Mouse (Mus musculus) midbrain, embryonic 15.5 days (tissue): ENCODE results near the gene Gm10719. TPM values are rescaled to one million over a fixed set of nuclear protein-coding genes. Genes with fewer than 3 reads are reported as not detected.
"Not testable (repeated sequence)": the region's sequence is repeated elsewhere in the genome, so short reads cannot be mapped to it uniquely, and the experiment has no call there.

Experiments used
- ATAC-seq: fragments of 200-750 bp; cut with Nextera tagmentation; replicated peaks from 2 replicates; pipeline ENCODE4 v1.8.0; 2017; ENCODE audit warnings: moderate TSS enrichment
- H3K27ac ChIP-seq: fragments of 300-500 bp; sonication (generic); 2 replicates; pipeline ENCODE4 v1.5.1; 2015; ENCODE audit warnings: mild to moderate bottlenecking, inconsistent platforms
- H3K27me3 ChIP-seq: fragments of 300-500 bp; sonication (generic); replicated peaks from 2 replicates; pipeline ENCODE4 v1.6.1; 2015; ENCODE audit warnings: inconsistent platforms
- H3K36me3 ChIP-seq: fragments of 300-500 bp; sonication (generic); replicated peaks from 2 replicates; pipeline ENCODE4 v1.6.1; 2015; ENCODE audit warnings: inconsistent platforms
- H3K4me1 ChIP-seq: fragments of 300-500 bp; sonication (generic); 2 replicates; pipeline ENCODE4 v1.6.1; 2015; ENCODE audit warnings: inconsistent platforms
- H3K4me2 ChIP-seq: fragments of 300-500 bp; sonication (generic); 2 replicates; pipeline ENCODE4 v1.6.1; 2015; ENCODE audit warnings: inconsistent platforms, mild to moderate bottlenecking, moderate library complexity
- H3K4me3 ChIP-seq: fragments of 300-500 bp; sonication (generic); 2 replicates; pipeline ENCODE4 v1.5.1; 2015; ENCODE audit warnings: mild to moderate bottlenecking, inconsistent platforms
- H3K9ac ChIP-seq: fragments of 300-500 bp; sonication (generic); 2 replicates; pipeline ENCODE4 v1.6.1; 2015; ENCODE audit warnings: mild to moderate bottlenecking, inconsistent platforms
- H3K9me3 ChIP-seq: fragments of 300-500 bp; sonication (generic); 2 replicates; pipeline ENCODE4 v1.6.1; 2016; ENCODE audit warnings: inconsistent platforms
- WGBS: fragments of 180-500 bp; shearing (Covaris S2); methylation state at CpG from one replicate; pipeline ENCODE4 v1.1.7; 2015; ENCODE audit warnings: mixed read lengths; 5-methylcytosine and 5-hydroxymethylcytosine counted together
- microRNA-seq: library from miRNA; unstranded; fragments of <30 nt; microRNA quantifications from one replicate; pipeline ENCODE4, GENCODE M21; 2016
- polyA plus RNA-seq: library from polyadenylated mRNA; unstranded; fragments of >200 nt; fragmentation: Nextera tagmentation; extraction: Ambion mirVana; gene quantifications from 2 replicates; pipeline ENCODE4 v1.2.1, GENCODE M21; 2015

The Gm10719 gene
- polyA plus RNA-seq, 1 experiment from 2014 or later, result 0.34 TPM

DNA sequence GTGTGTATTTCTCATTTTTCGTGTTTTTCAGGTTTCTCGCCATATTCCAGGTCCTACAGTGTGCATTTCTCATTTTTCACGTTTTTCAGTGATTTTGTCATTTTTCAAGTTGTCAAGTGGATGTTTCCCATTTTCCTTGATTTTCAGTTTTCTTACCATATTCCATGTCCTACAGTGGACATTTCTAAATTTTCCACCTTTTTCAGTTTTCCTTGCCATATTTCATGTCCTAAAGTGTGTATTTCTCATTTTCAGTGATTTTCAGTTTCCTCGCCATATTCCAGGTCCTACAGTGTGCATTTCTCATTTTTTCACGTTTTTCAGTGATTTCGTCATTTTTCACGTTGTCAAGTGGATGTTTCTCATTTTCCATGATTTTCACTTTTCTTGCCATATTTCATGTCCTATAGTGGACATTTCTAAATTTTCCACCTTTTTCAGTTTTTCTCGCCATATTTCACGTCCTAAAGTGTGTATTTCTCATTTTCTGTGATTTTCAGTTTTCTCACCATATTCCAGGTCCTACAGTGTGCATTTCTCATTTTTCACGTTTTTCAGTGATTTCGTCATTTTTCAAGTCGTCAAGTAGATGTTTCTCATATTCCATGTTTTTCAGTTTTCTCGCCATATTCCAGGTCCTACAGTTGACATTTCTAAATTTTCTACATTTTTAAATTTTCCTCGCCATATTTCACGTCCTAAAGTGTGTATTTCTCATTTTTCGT is 12.2 kb downstream of the Gm10719 start:
- H3K4me3 ChIP-seq, H3K27ac ChIP-seq, H3K4me2 ChIP-seq, ATAC-seq, H3K9me3 ChIP-seq, H3K9ac ChIP-seq, H3K4me1 ChIP-seq, H3K36me3 ChIP-seq, H3K27me3 ChIP-seq: not testable (repeated sequence)
- WGBS, result 69% methylated on average over 14 of the region's 16 CpGs

DNA sequence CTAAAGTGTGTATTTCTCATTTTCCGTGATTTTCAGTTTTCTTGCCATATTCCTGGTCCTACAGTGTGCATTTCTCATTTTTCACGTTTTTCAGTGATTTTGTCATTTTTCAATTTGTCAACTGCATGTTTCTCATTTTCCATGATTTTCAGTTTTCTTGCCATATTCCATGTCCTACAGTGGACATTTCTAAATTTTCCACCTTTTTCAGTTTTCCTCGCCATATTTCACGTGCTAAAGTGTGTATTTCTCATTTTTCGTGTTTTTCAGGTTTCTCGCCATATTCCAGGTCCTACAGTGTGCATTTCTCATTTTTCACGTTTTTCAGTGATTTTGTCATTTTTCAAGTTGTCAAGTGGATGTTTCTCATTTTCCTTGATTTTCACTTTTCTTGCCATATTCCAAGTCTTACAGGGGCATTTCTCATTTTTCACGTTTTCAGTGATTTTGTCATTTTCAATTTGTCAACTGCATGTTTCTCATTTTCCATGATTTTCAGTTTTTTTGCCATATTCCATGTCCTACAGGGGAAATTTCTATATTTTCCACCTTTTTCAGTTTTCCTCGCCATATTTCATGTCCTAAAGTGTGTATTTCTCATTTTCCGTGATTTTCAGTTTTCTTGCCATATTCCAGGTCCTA is 13.6 kb downstream of the Gm10719 start:
- ATAC-seq, H3K36me3 ChIP-seq, H3K27ac ChIP-seq, H3K4me3 ChIP-seq, H3K9ac ChIP-seq, H3K9me3 ChIP-seq, H3K27me3 ChIP-seq, H3K4me1 ChIP-seq, H3K4me2 ChIP-seq: not testable (repeated sequence)
- WGBS, result 64% methylated on average over 3 of the region's 10 CpGs

DNA sequence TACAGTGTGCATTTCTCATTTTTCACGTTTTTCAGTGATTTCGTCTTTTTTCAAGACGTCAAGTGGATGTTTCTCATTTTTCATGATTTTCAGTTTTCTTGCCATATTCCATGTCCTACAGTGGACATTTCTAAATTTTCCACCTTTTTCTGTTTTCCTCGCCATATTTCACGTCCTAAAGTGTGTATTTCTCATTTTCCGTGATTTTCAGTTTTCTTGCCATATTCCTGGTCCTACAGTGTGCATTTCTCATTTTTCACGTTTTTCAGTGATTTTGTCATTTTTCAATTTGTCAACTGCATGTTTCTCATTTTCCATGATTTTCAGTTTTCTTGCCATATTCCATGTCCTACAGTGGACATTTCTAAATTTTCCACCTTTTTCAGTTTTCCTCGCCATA is 17.1 kb downstream of the Gm10719 start, which contains the start of gene Gm17535:
TSS of gene Gm17535 (plus strand) at position 301 of the 400 bp plus-strand sequence.
- not testable (repeated sequence) for H3K27ac ChIP-seq, H3K4me1 ChIP-seq, H3K4me3 ChIP-seq, H3K27me3 ChIP-seq, ATAC-seq, H3K9ac ChIP-seq, H3K4me2 ChIP-seq, H3K9me3 ChIP-seq, H3K36me3 ChIP-seq
- 78% methylated on average over 2 of the region's 8 CpGs for WGBS

DNA sequence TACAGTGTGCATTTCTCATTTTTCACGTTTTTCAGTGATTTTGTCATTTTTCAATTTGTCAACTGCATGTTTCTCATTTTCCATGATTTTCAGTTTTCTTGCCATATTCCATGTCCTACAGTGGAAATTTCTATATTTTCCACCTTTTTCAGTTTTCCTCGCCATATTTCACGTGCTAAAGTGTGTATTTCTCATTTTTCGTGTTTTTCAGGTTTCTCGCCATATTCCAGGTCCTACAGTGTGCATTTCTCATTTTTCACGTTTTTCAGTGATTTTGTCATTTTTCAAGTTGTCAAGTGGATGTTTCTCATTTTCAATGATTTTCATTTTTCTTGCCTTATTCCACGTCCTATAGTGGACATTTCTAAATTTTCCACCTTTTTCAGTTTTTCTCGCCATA is 19.4 kb downstream of the Gm10719 start, which contains the start of gene Gm10715:
TSS of gene Gm10715 (plus strand) at position 301 of the 400 bp plus-strand sequence.
- not testable (repeated sequence) for H3K9me3 ChIP-seq, H3K4me2 ChIP-seq, H3K4me1 ChIP-seq, ATAC-seq, H3K4me3 ChIP-seq, H3K27me3 ChIP-seq, H3K36me3 ChIP-seq, H3K27ac ChIP-seq, H3K9ac ChIP-seq
- WGBS, result 75% methylated on average over 8 of the region's 8 CpGs

DNA sequence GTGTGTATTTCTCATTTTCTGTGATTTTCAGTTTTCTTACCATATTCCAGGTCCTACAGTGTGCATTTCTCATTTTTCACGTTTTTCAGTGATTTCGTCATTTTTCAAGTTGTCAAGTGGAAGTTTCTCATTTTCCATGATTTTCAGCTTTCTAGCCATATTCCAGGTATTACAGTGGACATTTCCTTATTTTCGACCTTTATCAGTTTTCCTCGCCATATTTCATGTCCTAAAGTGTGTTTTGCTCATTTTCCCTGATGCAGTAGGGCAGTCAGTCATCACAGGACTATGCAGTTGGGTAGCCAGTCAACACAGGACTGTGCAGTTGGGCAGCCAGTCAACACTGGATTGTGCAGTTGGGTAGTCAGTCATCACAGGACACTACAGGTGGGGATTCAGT is 21.0 kb downstream of the Gm10719 start:
- ATAC-seq, H3K27me3 ChIP-seq: not testable (repeated sequence)
- WGBS, result 64% methylated on average over 4 of the region's 4 CpGs

More for the DNA sequence above, 21.0 kb downstream of the Gm10719 start:
- not testable (repeated sequence) for H3K9ac ChIP-seq, H3K27ac ChIP-seq, H3K4me2 ChIP-seq, H3K36me3 ChIP-seq, H3K4me3 ChIP-seq, H3K4me1 ChIP-seq, H3K9me3 ChIP-seq

Small RNA genes lying within 50 kb of the gene (microRNA-seq; reads per million reads assigned to microRNA genes)
- not detected for gene Mir101c

Other genes with a start within 250 kb of the Gm10719 start
- gene Gm10722, start 16.5 kb upstream of the Gm10719 start, polyA plus RNA-seq, result not detected in 2 replicates
- gene Gm11168, start 14.1 kb upstream of the Gm10719 start, polyA plus RNA-seq, result not detected in 2 replicates
- not detected in 2 replicates for gene Gm10721, start 4.3 kb upstream of the Gm10719 start, polyA plus RNA-seq
- gene Gm10720, start 1.8 kb upstream of the Gm10719 start, polyA plus RNA-seq, result not detected in 2 replicates
- gene Gm10718, start 6.1 kb downstream of the Gm10719 start, polyA plus RNA-seq, result 0.27 and 0.49 TPM in 2 replicates
- gene Gm10717, start 8.0 kb downstream of the Gm10719 start, polyA plus RNA-seq, result 0.92 and 1.0 TPM in 2 replicates
- gene Gm17535, start 17.2 kb downstream of the Gm10719 start, polyA plus RNA-seq, result not detected in 2 replicates
- not detected in 2 replicates for gene Gm10715, start 19.5 kb downstream of the Gm10719 start, polyA plus RNA-seq